Mouse (Mus musculus) testis, adult 2 months (tissue): ENCODE results near the gene Osbpl7.

Source experiments
- CTCF ChIP-seq: fragments of 200-500 bp; IDR thresholded peaks from 2 replicates; pipeline ENCODE4 v1.5.1; 2012; ENCODE audit warnings: low read depth, mild to moderate bottlenecking, inconsistent platforms, low read length, moderate library complexity; ENCODE audit not compliant: control insufficient read depth, insufficient read depth, insufficient replicate concordance
- POLR2A ChIP-seq: fragments of 200-500 bp; IDR thresholded peaks from 2 replicates; pipeline ENCODE4 v1.6.1; 2012; ENCODE audit warnings: low read depth, mild to moderate bottlenecking, inconsistent platforms, low read length, moderate library complexity; ENCODE audit not compliant: control insufficient read depth

DNA sequence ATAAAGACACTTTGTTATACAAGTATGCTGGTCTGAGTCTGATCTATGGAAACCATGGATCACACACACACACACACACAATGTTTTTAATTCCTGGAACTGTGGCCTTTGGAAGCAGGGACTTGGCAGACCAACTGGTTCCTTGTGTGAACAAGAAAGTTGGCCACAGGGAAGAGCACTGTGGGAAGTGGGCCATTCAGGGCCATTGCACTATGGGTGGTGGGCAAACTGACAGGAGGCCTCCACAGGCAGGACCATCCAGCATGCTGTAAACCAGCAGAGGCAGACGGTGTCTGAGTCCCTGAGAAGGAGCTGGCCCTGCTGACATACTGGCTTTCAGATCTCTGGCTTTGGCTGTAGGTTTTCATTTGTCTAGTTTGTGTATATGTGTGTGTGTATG lies 18.9 kb downstream of the Osbpl7 start:
- no peak for TF ChIP-seq CTCF
- no peak for TF ChIP-seq POLR2A
